Mouse (Mus musculus) G1E (cell line): Measurements from ENCODE around the gene Mindy1. TPM values are rescaled to one million over a fixed set of nuclear protein-coding genes. Genes with fewer than 3 reads are reported as not detected.

Experiments
- ATAC-seq: 2 replicates; pipeline ENCODE4 v1.8.0; 2016; ENCODE audit warnings: mild to moderate bottlenecking; ENCODE audit not compliant: insufficient number of reproducible peaks, poor library complexity, low FRiP score, severe bottlenecking; ENCODE audit errors: extremely low read depth
- DNase-seq: peaks from one replicate; pipeline ENCODE4 v3.0.0; 2012; ENCODE audit warnings: low spot score
- H3K27me3 ChIP-seq: 2 replicates; pipeline ENCODE4 v1.6.1; 2012; ENCODE audit warnings: mild to moderate bottlenecking, low read length, inconsistent platforms; ENCODE audit not compliant: insufficient read depth
- H3K36me3 ChIP-seq: replicated peaks from 2 replicates; pipeline ENCODE3; 2012; ENCODE audit warnings: mild to moderate bottlenecking, inconsistent platforms
- H3K4me1 ChIP-seq: 2 replicates; pipeline ENCODE4 v1.6.1; 2012; ENCODE audit warnings: low read depth, low read length, inconsistent platforms, mixed read lengths; ENCODE audit not compliant: insufficient read depth
- H3K4me3 ChIP-seq: 2 replicates; pipeline ENCODE4 v1.5.1; 2012; ENCODE audit warnings: low read depth, mild to moderate bottlenecking, inconsistent platforms, low read length, moderate library complexity, mixed read lengths
- H3K9me3 ChIP-seq: replicated peaks from 2 replicates; pipeline ENCODE4 v1.6.1; 2012; ENCODE audit warnings: inconsistent platforms
- CTCF ChIP-seq: IDR thresholded peaks from 2 replicates; pipeline ENCODE4 v1.5.1; 2012; ENCODE audit warnings: low read depth, low read length, inconsistent platforms, mixed read lengths
- GATA1 ChIP-seq: IDR thresholded peaks from 2 replicates; pipeline ENCODE4 v1.6.1; 2012; ENCODE audit warnings: borderline replicate concordance, low read length, inconsistent platforms, mixed read lengths
- GATA2 ChIP-seq: IDR thresholded peaks from 2 replicates; pipeline ENCODE4 v1.6.1; 2012; ENCODE audit warnings: low read depth, low read length, inconsistent platforms, borderline replicate concordance
- POLR2AphosphoS5 ChIP-seq: IDR thresholded peaks from 2 replicates; pipeline ENCODE4 v1.6.1; 2012; ENCODE audit warnings: low read depth, low read length, inconsistent platforms; ENCODE audit not compliant: insufficient replicate concordance
- TAL1 ChIP-seq: conservative IDR thresholded peaks from 2 replicates; pipeline ENCODE4 v1.6.1; 2012; ENCODE audit warnings: low read depth, low read length, inconsistent platforms, mixed read lengths
- polyA plus RNA-seq: library from polyadenylated mRNA; stranded (reverse); fragments of >175 nt; gene quantifications from 2 replicates; pipeline ENCODE4 v1.2.3, GENCODE M21; 2012
- total RNA-seq, 2 experiments: library from RNA; stranded (forward) in 1 of 2; stranded (reverse) in 1 of 2; fragments of 200-1000 nt in 1 of 2; fragments of >200 nt in 1 of 2; fragmentation: Nextera tagmentation in 1 of 2; gene quantifications; 2 replicates each; pipeline ENCODE4 v1.2.3; 2014 to 2017

Mindy1 gene
- total and polyA plus RNA-seq, 3 experiments: 31.4 to 77.5 (median 49.1) TPM

GRCm38 (mm10) chr3:95239971-95240370, 41.2 kb upstream of the Mindy1 start:
- DNase-seq (no peak), ATAC-seq (no peak)
- no peaks in the 10 kb centered on the region for H3K9me3 ChIP-seq
- no peak overlapping the region for H3K4me3 ChIP-seq
- TF ChIP-seq TAL1 (no peak), POLR2AphosphoS5 (0 out of 2 replicates have a peak, but pooled peaks have one; percentile 26)
- H3K4me1 ChIP-seq: peaks cover 10% of the 10 kb centered on the region
- H3K27me3 ChIP-seq: no peaks in the 10 kb centered on the region
- peaks cover 50% of the 10 kb centered on the region for H3K36me3 ChIP-seq

GRCm38 (mm10) chr3:95240900-95241299, 40.2 kb upstream of the Mindy1 start:
- DNase-seq: no peak
- TF ChIP-seq POLR2AphosphoS5: no peak
- TF ChIP-seq GATA2: no peak
- TF ChIP-seq TAL1: no peak
- no peak for TF ChIP-seq GATA1
- no peak for TF ChIP-seq CTCF
- Histone ChIP-seq H3K4me3 (no peak overlapping the region), H3K4me1 (peaks cover 7% of the 10 kb centered on the region; the same call in 1 of the 2 replicates), H3K36me3 (peaks cover 41% of the 10 kb centered on the region), H3K27me3 (no peaks in the 10 kb centered on the region), H3K9me3 (no peaks in the 10 kb centered on the region)
- no peak for ATAC-seq

- ATAC-seq: no peak
- Histone ChIP-seq H3K4me3 (no peak within 1 kb of the TSS), H3K4me1 (peaks cover 12% of the 10 kb centered on the region), H3K9me3 (no peaks in the 10 kb centered on the region), H3K36me3 (peaks cover 35% of the 10 kb centered on the region), H3K27me3 (no peaks in the 10 kb centered on the region)
- TF ChIP-seq GATA2 (no peak), GATA1 (no peak)
- DNase-seq: no peak
Measured at GRCm38 (mm10) chr3:95241498-95241897, 39.6 kb upstream of the Mindy1 start, which contains the start of gene Gm128. Gm128 (minus strand) TSS chr3:95241598.

GRCm38 (mm10) chr3:95243086-95243485, 38.1 kb upstream of the Mindy1 start:
- H3K27me3 ChIP-seq: no peaks in the 10 kb centered on the region
- ATAC-seq (no peak), DNase-seq (no peak)
- no peak for TF ChIP-seq POLR2AphosphoS5
- TF ChIP-seq CTCF: no peak
- no peak for TF ChIP-seq TAL1
- TF ChIP-seq GATA2: no peak
- TF ChIP-seq GATA1: no peak
- peaks cover 18% of the 10 kb centered on the region for H3K4me1 ChIP-seq
- no peak overlapping the region for H3K4me3 ChIP-seq
- peaks cover 20% of the 10 kb centered on the region for H3K36me3 ChIP-seq
- H3K9me3 ChIP-seq: no peaks in the 10 kb centered on the region

- no peak overlapping the region for H3K4me3 ChIP-seq
- H3K9me3 ChIP-seq: no peaks in the 10 kb centered on the region
- H3K36me3 ChIP-seq: peaks cover 4% of the 10 kb centered on the region
- ATAC-seq (no peak), DNase-seq (peak; percentile 40)
- TF ChIP-seq POLR2AphosphoS5 (no peak), GATA2 (no peak), TAL1 (no peak), GATA1 (no peak), CTCF (no peak)
- peaks cover 34% of the 10 kb centered on the region for H3K4me1 ChIP-seq
- H3K27me3 ChIP-seq: no peaks in the 10 kb centered on the region
Measured at GRCm38 (mm10) chr3:95246465-95247231, 34.5 kb upstream of the Mindy1 start.

GRCm38 (mm10) chr3:95247660-95248336, 33.3 kb upstream of the Mindy1 start:
- H3K4me3 ChIP-seq: no peak overlapping the region
- H3K4me1 ChIP-seq: peaks cover 34% of the 10 kb centered on the region
- peaks cover 10% of the 10 kb centered on the region for H3K36me3 ChIP-seq
- H3K27me3 ChIP-seq: no peaks in the 10 kb centered on the region
- TF ChIP-seq POLR2AphosphoS5: no peak
- TF ChIP-seq GATA2: no peak
- no peak for TF ChIP-seq CTCF
- TF ChIP-seq TAL1: no peak
- no peak for TF ChIP-seq GATA1
- DNase-seq (no peak), ATAC-seq (no peak)
- no peaks in the 10 kb centered on the region for H3K9me3 ChIP-seq
